Mouse (Mus musculus) left cerebral cortex, adult 18-20 months (tissue): ENCODE data around the gene Cabin1. TPM values are rescaled to one million over a fixed set of nuclear protein-coding genes. Genes with fewer than 3 reads are reported as not detected.

Experiments used
- total RNA-seq, 2 experiments: library from RNA; stranded (reverse); gene quantifications; 2 replicates each; pipeline ENCODE4 v1.2.3; 2021

The Cabin1 gene
- total RNA-seq, 2 experiments from 2014 or later, result 62.9 to 63.0 TPM

Other genes starting within 250 kb of the Cabin1 start
- 10 to 100 TPM; 66.6 TPM for gene Snrpd3, start 246.8 kb downstream of the Cabin1 start, total RNA-seq
- gene Gucd1, start 246.4 kb downstream of the Cabin1 start, total RNA-seq, result 10 to 100 TPM; 15.3 to 15.9 TPM
- gene Lrrc75b, start 204.0 kb downstream of the Cabin1 start, total RNA-seq, result 10 to 100 TPM; 10.2 to 10.5 TPM
- 1 to 10 TPM; 3.6 to 4.1 TPM for gene Ggt1, start 202.7 kb downstream of the Cabin1 start, total RNA-seq
- 1 to 10 TPM; 2.2 to 2.9 TPM for gene Ggt5, start 175.0 kb downstream of the Cabin1 start, total RNA-seq
- 1 to 10 TPM; 8.8 to 9.0 TPM for gene Susd2, start 120.3 kb downstream of the Cabin1 start, total RNA-seq
- gene Ddt, start 9.1 kb upstream of the Cabin1 start, total RNA-seq, result 10 to 100 TPM; 53.6 to 54.5 TPM
- not detected for gene Gm20441, start 16.6 kb upstream of the Cabin1 start, total RNA-seq
- 1 to 10 TPM; 2.5 to 2.6 TPM for gene Gstt3, start 17.1 kb upstream of the Cabin1 start, total RNA-seq
- gene Gstt1, start 34.2 kb upstream of the Cabin1 start, total RNA-seq, result 10 to 100 TPM; 14.2 to 16.5 TPM
- gene Gstt4, start 58.2 kb upstream of the Cabin1 start, total RNA-seq, result not detected
- 1 to 10 TPM; 4.3 to 5.0 TPM for gene Gstt2, start 73.1 kb upstream of the Cabin1 start, total RNA-seq
- 100 to 1,000 TPM; 526 to 535 TPM for gene Mif, start 95.9 kb upstream of the Cabin1 start, total RNA-seq
- gene Derl3, start 129.1 kb upstream of the Cabin1 start, total RNA-seq, result 1 to 10 TPM; 4.0 to 4.9 TPM
- 10 to 100 TPM; 74.5 to 79.4 TPM for gene Smarcb1, start 157.3 kb upstream of the Cabin1 start, total RNA-seq
- gene Chchd10, start 168.8 kb upstream of the Cabin1 start, total RNA-seq, result 100 to 1,000 TPM; 416 to 479 TPM
- gene Mmp11, start 172.2 kb upstream of the Cabin1 start, total RNA-seq, result 1 to 10 TPM; 2.8 to 3.0 TPM
- gene Gm867, start 176.3 kb upstream of the Cabin1 start, total RNA-seq, result not detected
- not detected for gene Vpreb3, start 178.7 kb upstream of the Cabin1 start, total RNA-seq
- not detected for gene Gm5134, start 190.2 kb upstream of the Cabin1 start, total RNA-seq